Mouse (Mus musculus) hindbrain, embryonic 15.5 days (tissue): Measurements from ENCODE around the gene Rlbp1. TPM values are rescaled to one million over a fixed set of nuclear protein-coding genes. Genes with fewer than 3 reads are reported as not detected.

Experiments
- ATAC-seq: fragments of 200-750 bp; cut with Nextera tagmentation; 2 replicates; pipeline ENCODE4 v1.8.0; 2017; ENCODE audit warnings: low read depth, moderate number of reproducible peaks, moderate TSS enrichment; ENCODE audit not compliant: low FRiP score
- H3K27ac ChIP-seq: fragments of 300-500 bp; sonication (generic); replicated peaks from 2 replicates; pipeline ENCODE4 v1.5.1; 2015; ENCODE audit warnings: mild to moderate bottlenecking, inconsistent platforms
- H3K27me3 ChIP-seq: fragments of 300-500 bp; sonication (generic); 2 replicates; pipeline ENCODE4 v1.6.1; 2015; ENCODE audit warnings: control low read depth, inconsistent platforms
- H3K36me3 ChIP-seq: fragments of 300-500 bp; sonication (generic); 2 replicates; pipeline ENCODE4 v1.6.1; 2015; ENCODE audit warnings: control low read depth, inconsistent platforms
- H3K4me1 ChIP-seq: fragments of 300-500 bp; sonication (generic); replicated peaks from 2 replicates; pipeline ENCODE4 v1.6.1; 2015; ENCODE audit warnings: control low read depth, inconsistent platforms
- H3K4me2 ChIP-seq: fragments of 300-500 bp; sonication (generic); 2 replicates; pipeline ENCODE4 v1.6.1; 2015; ENCODE audit warnings: moderate library complexity, mild to moderate bottlenecking, inconsistent platforms
- H3K4me3 ChIP-seq: fragments of 300-500 bp; sonication (generic); 2 replicates; pipeline ENCODE4 v1.5.1; 2015; ENCODE audit warnings: mild to moderate bottlenecking, inconsistent platforms
- H3K9ac ChIP-seq: fragments of 300-500 bp; sonication (generic); 2 replicates; pipeline ENCODE4 v1.6.1; 2015; ENCODE audit warnings: inconsistent platforms
- H3K9me3 ChIP-seq: fragments of 300-500 bp; sonication (generic); 2 replicates; pipeline ENCODE4 v1.6.1; 2016; ENCODE audit warnings: control low read depth, inconsistent platforms
- WGBS: fragments of 180-500 bp; shearing (Covaris S2); methylation state at CpG from one replicate; pipeline ENCODE4 v1.1.7; 2015; 5-methylcytosine and 5-hydroxymethylcytosine counted together
- polyA plus RNA-seq: library from polyadenylated mRNA; unstranded; fragments of >200 nt; fragmentation: Nextera tagmentation; extraction: Ambion mirVana; gene quantifications from 2 replicates; pipeline ENCODE4 v1.2.1, GENCODE M21; 2015

The Rlbp1 gene
- polyA plus RNA-seq = 20.1 and 23.0 TPM in 2 replicates

DNA sequence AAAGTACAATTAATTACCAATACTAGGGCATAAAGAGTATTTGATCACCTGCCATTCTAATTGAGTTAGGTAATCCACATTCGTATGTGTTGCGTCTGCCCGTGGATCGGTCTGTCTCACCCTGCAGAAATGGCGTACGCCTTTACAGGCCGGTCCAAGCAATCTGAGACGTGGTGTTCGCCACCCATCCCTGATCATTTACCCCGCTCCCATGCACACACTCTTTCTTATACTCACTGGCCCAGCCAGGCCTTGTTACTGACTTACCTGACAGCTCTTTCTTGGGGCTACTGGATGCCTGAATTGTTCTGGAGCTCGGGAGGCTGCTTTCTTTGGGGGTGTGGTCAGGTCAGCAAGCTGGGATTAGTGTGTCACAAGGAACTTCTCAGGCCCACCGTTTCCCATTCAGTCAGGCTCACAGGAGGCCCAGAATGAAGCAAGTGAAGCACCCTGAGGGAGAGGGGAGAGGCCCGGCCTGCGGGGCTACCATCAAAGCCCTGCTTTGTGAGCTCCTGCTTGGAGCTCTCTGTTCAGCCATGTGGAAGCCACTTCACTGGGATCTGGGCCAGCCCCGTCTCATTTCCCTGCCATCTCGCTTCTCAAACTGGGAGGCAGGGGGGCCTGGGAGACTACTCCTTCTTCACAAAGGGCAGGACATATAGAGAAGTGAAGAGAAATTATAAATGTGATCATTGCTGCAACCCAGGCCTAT is at the start of gene Rlbp1:
TSS of gene Rlbp1 (minus strand) at position 627 of the 712 bp plus-strand sequence.
- Histone ChIP-seq H3K4me1 (0 out of 2 replicates have a peak, but pooled peaks cover 3% of the 10 kb centered on the region), H3K4me2 (peak within 1 kb of the TSS; percentile 21; the same call in 1 of the 2 replicates), H3K9ac (no peak within 1 kb of the TSS), H3K4me3 (no peak within 1 kb of the TSS), H3K27ac (peak within 1 kb of the TSS; percentile 65), H3K9me3 (no peaks in the 10 kb centered on the region), H3K36me3 (no peaks in the 10 kb centered on the region), H3K27me3 (no peaks in the 10 kb centered on the region)
- WGBS = 58% methylated on average over 16 of the region's 16 CpGs
- ATAC-seq = peak; percentile 81; the same call in 1 of the 2 replicates

GRCm38 (mm10) chr7:79428243-79428642 is 41.4 kb upstream of the Rlbp1 start:
- no peaks in the 10 kb centered on the region for H3K9me3 ChIP-seq
- no peaks in the 10 kb centered on the region for H3K36me3 ChIP-seq
- no peaks in the 10 kb centered on the region for H3K4me1 ChIP-seq
- H3K27me3 ChIP-seq = no peaks in the 10 kb centered on the region
- H3K4me2 ChIP-seq = no peak overlapping the region
- 43% methylated on average over 5 of the region's 5 CpGs for WGBS
- no peak overlapping the region for H3K27ac ChIP-seq
- no peak overlapping the region for H3K4me3 ChIP-seq
- no peak overlapping the region for H3K9ac ChIP-seq
- no peak for ATAC-seq

GRCm38 (mm10) chr7:79425804-79426203 is 39.0 kb upstream of the Rlbp1 start:
- Histone ChIP-seq H3K9ac (no peak overlapping the region), H3K4me3 (no peak overlapping the region), H3K4me1 (no peaks in the 10 kb centered on the region), H3K27ac (no peak overlapping the region), H3K27me3 (no peaks in the 10 kb centered on the region), H3K36me3 (no peaks in the 10 kb centered on the region), H3K9me3 (no peaks in the 10 kb centered on the region), H3K4me2 (no peak overlapping the region)
- 65% methylated on average over 10 of the region's 10 CpGs for WGBS
- ATAC-seq = no peak

DNA sequence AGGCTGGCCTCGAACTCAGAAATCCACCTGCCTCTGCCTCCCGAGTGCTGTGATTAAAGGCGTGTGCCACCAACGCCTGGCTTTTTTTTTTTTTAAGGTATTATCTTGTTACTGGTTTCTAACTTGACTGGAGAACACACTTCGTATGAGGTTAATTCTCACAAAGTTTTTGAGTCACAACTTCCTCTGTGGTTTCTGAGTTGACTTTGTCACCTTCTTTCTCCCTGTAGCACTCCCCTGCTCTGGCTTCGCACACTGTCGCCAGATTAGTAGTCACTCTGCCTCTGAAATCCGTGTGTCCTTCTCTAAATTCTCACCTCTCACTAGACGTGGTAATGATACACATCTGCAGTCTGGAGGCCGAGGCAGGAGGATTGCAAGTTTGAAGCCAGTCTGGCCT is 36.0 kb upstream of the Rlbp1 start:
- no peak for ATAC-seq
- no peak overlapping the region for H3K27ac ChIP-seq
- no peak overlapping the region for H3K4me3 ChIP-seq
- no peak overlapping the region for H3K4me2 ChIP-seq
- H3K27me3 ChIP-seq = no peaks in the 10 kb centered on the region
- H3K9me3 ChIP-seq = no peaks in the 10 kb centered on the region
- H3K4me1 ChIP-seq = no peaks in the 10 kb centered on the region
- H3K36me3 ChIP-seq = no peaks in the 10 kb centered on the region
- 96% methylated on average over 10 of the region's 10 CpGs for WGBS
- no peak overlapping the region for H3K9ac ChIP-seq

- no peak overlapping the region for H3K4me3 ChIP-seq
- H3K9ac ChIP-seq = no peak overlapping the region
- H3K9me3 ChIP-seq = no peaks in the 10 kb centered on the region
- H3K27me3 ChIP-seq = no peaks in the 10 kb centered on the region
- WGBS = 93% methylated on average over 7 of the region's 7 CpGs
- no peak overlapping the region for H3K27ac ChIP-seq
- no peak overlapping the region for H3K4me2 ChIP-seq
- no peak for ATAC-seq
- H3K36me3 ChIP-seq = no peaks in the 10 kb centered on the region
- H3K4me1 ChIP-seq = no peaks in the 10 kb centered on the region
Measured at GRCm38 (mm10) chr7:79419950-79420349, 33.1 kb upstream of the Rlbp1 start.

DNA sequence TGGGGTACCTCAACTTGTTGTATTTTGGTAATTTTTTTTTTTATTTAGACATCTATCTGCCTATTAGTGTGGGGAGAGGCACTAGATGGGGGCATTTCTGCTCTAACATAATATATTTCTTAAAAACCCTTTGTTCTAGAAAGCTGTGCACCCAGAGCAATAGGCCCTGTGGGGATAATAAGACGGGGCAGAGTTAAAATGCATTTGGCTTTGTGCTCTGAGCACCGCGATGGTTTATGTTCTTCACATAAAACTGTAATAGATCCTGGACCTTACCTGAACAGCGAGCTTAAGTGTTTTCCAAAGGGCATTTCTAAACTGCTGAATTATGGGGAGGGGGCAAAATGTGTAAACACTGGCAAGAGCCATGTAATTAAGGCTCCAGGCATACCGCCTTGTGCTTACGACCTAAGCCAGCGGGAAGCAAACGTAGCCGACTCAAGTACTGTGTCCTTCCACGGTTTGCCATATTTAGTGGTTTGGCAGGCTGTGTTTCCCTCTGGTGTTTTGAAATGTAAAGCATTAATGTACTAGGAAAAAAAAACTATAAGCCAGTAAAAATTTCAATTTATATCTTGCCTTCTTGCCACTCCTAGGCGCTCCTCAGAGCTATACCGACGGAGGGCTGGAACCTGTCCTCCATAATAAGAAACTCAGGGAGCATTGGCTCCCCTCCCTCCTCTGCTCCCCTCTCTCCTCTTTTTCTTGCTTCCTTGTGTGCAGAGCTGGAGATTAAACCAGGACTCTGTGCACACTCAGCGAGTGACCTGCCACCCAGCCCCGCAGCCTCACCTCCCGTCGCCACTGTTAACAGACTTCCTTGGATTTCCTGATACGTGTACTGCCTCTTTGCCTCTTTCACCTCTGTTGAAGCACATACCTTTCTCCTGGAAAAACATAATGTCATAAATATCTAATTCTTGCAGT is 27.9 kb upstream of the Rlbp1 start:
- Histone ChIP-seq H3K36me3 (no peaks in the 10 kb centered on the region), H3K27me3 (no peaks in the 10 kb centered on the region), H3K27ac (no peak overlapping the region), H3K4me3 (no peak overlapping the region), H3K4me1 (no peaks in the 10 kb centered on the region), H3K4me2 (no peak overlapping the region), H3K9me3 (no peaks in the 10 kb centered on the region), H3K9ac (no peak overlapping the region)
- WGBS = 79% methylated on average over 18 of the region's 18 CpGs
- ATAC-seq = no peak

DNA sequence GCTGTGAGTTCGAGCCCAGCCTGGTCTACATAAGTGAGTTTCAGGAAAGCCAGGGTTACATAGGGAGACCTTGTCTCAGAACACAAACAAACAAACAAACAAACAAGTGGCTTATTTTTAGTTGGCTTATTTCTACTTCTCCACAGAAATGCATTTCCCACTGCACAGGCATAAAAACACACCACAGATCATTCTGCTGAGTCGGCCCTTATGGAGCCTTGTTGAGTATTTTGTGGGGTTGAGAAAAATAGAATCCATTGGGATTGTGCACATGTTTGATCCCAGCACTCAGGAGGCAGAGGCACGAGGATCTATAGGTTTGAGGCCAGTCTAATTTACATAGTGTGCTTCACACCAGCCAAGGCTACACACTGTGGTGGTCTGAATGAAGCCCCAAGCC is 13.4 kb upstream of the Rlbp1 start:
- no peaks in the 10 kb centered on the region for H3K4me1 ChIP-seq
- ATAC-seq = no peak

DNA sequence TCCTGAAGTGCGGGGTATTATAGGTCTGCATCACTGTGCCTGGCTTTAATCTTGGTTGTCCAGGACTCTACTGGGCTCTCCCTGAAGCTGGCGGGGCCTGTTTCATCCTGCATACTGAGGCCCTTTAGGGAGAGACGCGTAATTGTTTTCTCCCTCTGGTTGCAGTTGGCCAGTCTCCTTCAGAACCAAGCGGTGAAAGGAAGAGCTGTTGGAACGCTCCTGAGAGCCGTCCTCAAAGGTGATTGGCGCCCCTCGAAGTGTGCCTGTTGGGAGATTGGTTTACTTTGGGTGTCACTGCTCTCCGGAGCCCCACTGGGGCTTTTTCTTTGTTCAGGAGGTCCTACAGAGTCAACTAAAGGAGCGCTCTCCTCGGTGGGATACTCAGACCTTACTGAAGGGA is 12.1 kb upstream of the Rlbp1 start:
- Histone ChIP-seq H3K4me1 (no peaks in the 10 kb centered on the region), H3K27ac (no peak overlapping the region), H3K36me3 (no peaks in the 10 kb centered on the region), H3K9me3 (no peaks in the 10 kb centered on the region), H3K4me2 (no peak overlapping the region), H3K9ac (no peak overlapping the region), H3K4me3 (no peak overlapping the region), H3K27me3 (no peaks in the 10 kb centered on the region)
- 75% methylated on average over 12 of the region's 12 CpGs for WGBS
- ATAC-seq = no peak

More for the DNA sequence above, 13.4 kb upstream of the Rlbp1 start:
- Histone ChIP-seq H3K36me3 (no peaks in the 10 kb centered on the region), H3K9ac (no peak overlapping the region), H3K27me3 (no peaks in the 10 kb centered on the region), H3K27ac (no peak overlapping the region), H3K4me3 (no peak overlapping the region), H3K4me2 (no peak overlapping the region), H3K9me3 (no peaks in the 10 kb centered on the region)
- WGBS = 86% methylated on average over 3 of the region's 3 CpGs

DNA sequence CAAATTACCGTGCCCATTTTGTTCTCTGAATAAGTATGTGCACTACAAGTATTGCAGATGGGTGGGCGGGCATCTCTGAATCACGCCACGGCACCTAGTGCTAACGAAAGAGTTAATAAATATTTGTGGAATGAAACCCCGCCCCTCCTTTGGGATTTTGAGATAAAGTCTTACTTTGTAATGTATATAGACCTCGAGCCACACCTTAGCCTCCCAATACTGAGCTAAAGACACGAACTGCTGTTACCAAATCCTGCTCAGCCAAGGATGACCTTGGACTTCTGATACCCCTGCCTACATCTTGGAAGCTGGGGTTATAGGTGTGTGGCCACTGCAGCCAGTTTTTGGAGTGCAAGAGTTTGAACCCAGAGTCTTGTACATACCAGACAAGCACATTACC is 11.6 kb upstream of the Rlbp1 start:
- H3K4me3 ChIP-seq = no peak overlapping the region
- H3K36me3 ChIP-seq = no peaks in the 10 kb centered on the region
- H3K4me2 ChIP-seq = no peak overlapping the region
- H3K27ac ChIP-seq = no peak overlapping the region
- WGBS = 90% methylated on average over 8 of the region's 8 CpGs
- no peaks in the 10 kb centered on the region for H3K9me3 ChIP-seq
- H3K4me1 ChIP-seq = no peaks in the 10 kb centered on the region
- no peak for ATAC-seq
- H3K27me3 ChIP-seq = no peaks in the 10 kb centered on the region
- H3K9ac ChIP-seq = no peak overlapping the region

DNA sequence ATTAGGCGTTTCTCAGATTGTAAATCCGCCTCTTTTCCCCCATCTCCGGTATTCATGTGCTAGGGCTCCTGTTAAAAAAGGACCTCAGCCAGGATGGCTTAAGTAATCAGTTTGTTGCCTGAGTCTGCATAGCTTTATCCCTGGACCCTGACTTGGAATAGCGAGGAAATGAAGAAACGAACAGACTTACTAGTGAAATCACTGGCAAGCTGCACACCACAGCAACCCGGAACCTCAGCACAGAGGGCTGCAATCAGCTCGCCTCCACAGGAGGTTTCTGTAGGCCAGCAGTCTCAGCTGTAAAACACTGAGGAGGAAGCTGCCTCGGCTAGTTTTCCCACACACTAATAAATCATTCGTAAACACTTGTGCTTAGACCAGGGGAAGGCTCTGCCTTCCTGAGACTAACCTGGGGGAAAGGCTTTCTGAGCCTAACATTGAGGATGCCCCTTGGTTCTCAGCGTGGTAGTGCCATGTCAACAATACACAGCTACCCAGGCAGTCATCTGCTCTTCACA is 10.7 kb upstream of the Rlbp1 start:
- ATAC-seq = no peak
- H3K9me3 ChIP-seq = no peaks in the 10 kb centered on the region
- no peak overlapping the region for H3K4me3 ChIP-seq
- no peaks in the 10 kb centered on the region for H3K27me3 ChIP-seq
- H3K9ac ChIP-seq = no peak overlapping the region
- no peaks in the 10 kb centered on the region for H3K36me3 ChIP-seq
- H3K27ac ChIP-seq = no peak overlapping the region
- H3K4me1 ChIP-seq = peaks cover 4% of the 10 kb centered on the region
- no peak overlapping the region for H3K4me2 ChIP-seq
- 79% methylated on average over 10 of the region's 10 CpGs for WGBS

DNA sequence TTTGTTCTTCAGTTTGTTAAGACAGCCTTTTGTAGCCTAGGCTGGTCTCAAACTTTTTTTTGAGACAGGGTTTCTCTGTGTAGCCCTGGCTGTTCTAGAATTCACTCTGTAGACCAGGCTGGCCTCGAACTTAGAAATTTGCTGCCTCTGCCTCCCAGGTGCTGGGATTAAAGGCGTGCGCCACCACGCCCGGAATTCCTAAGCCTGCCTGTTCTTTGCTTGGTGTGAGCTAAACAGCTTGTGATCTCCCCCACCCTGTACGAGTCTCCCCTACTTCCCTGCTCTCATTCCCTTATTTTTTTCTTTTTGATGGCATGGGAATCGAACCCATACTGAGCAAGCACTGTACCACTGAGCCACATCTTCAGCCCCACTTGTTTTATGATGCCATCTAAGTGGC is 8.3 kb upstream of the Rlbp1 start:
- Histone ChIP-seq H3K9me3 (no peaks in the 10 kb centered on the region), H3K27me3 (no peaks in the 10 kb centered on the region), H3K27ac (no peak overlapping the region), H3K36me3 (no peaks in the 10 kb centered on the region), H3K4me2 (no peak overlapping the region), H3K4me3 (no peak overlapping the region), H3K4me1 (peaks cover 10% of the 10 kb centered on the region), H3K9ac (no peak overlapping the region)
- 94% methylated on average over 7 of the region's 7 CpGs for WGBS
- ATAC-seq = no peak

- 60% methylated on average over 7 of the region's 7 CpGs for WGBS
Measured at GRCm38 (mm10) chr7:79394666-79395065, 7.8 kb upstream of the Rlbp1 start.

More at GRCm38 (mm10) chr7:79394666-79395065, 7.8 kb upstream of the Rlbp1 start:
- H3K9me3 ChIP-seq = no peaks in the 10 kb centered on the region
- H3K9ac ChIP-seq = no peak overlapping the region
- H3K27me3 ChIP-seq = no peaks in the 10 kb centered on the region
- no peak overlapping the region for H3K4me3 ChIP-seq
- H3K4me1 ChIP-seq = peaks cover 10% of the 10 kb centered on the region
- H3K4me2 ChIP-seq = no peak overlapping the region
- no peak for ATAC-seq
- H3K27ac ChIP-seq = no peak overlapping the region
- H3K36me3 ChIP-seq = no peaks in the 10 kb centered on the region
